Mouse (Mus musculus) MEL (cell line): Measurements from ENCODE around the gene Rorb.
A peak's percentile ranks its signal among the peaks of the same experiment; 100 is the strongest.

ENCODE experiments used
- CTCF ChIP-seq, 3 experiments: IDR thresholded peaks in 2 of 3; conservative IDR thresholded peaks in 1 of 3; 2 replicates each; pipeline ENCODE4 v1.5.1; 2011 to 2012; ENCODE audit warnings: low read length in 3 of 3, low read depth in 2 of 3, mild to moderate bottlenecking in 2 of 3, improper control_type of control experiment in 1 of 3, inconsistent platforms in 1 of 3, mixed read lengths in 1 of 3, moderate library complexity in 1 of 3; ENCODE audit not compliant: control insufficient read depth in 1 of 3, insufficient read depth in 1 of 3, poor library complexity in 1 of 3, severe bottlenecking in 1 of 3
- EP300 ChIP-seq, 2 experiments: IDR thresholded peaks; 2 replicates each; pipeline ENCODE4 v1.6.1; 2011; ENCODE audit warnings: improper control_type of control experiment in 2 of 2, low read length in 2 of 2, low read depth in 1 of 2, mild to moderate bottlenecking in 1 of 2
- ETS1 ChIP-seq: IDR thresholded peaks from 2 replicates; pipeline ENCODE4 v1.6.1; 2012; ENCODE audit warnings: low read depth, mild to moderate bottlenecking, inconsistent platforms, low read length, improper control_type of control experiment, moderate library complexity
- KAT2A ChIP-seq: conservative IDR thresholded peaks from 2 replicates; pipeline ENCODE4 v1.6.1; 2012; ENCODE audit warnings: low read depth, low read length, improper control_type of control experiment, inconsistent platforms
- MAX ChIP-seq: IDR thresholded peaks from 2 replicates; pipeline ENCODE4 v1.6.1; 2011; ENCODE audit warnings: low read length, improper control_type of control experiment
- MAZ ChIP-seq: IDR thresholded peaks from 2 replicates; pipeline ENCODE4 v1.6.1; 2012; ENCODE audit warnings: low read depth, mild to moderate bottlenecking, inconsistent platforms, low read length, improper control_type of control experiment
- POLR2A ChIP-seq, 2 experiments: IDR thresholded peaks; 2 replicates each; pipeline ENCODE4 v1.6.1; 2011 to 2012; ENCODE audit warnings: low read length in 2 of 2, mild to moderate bottlenecking in 2 of 2, control low read depth in 1 of 2, improper control_type of control experiment in 1 of 2, low read depth in 1 of 2, moderate library complexity in 1 of 2; ENCODE audit not compliant: control insufficient read depth in 1 of 2, insufficient read depth in 1 of 2, poor library complexity in 1 of 2
- RAD21 ChIP-seq: IDR thresholded peaks from 2 replicates; pipeline ENCODE4 v1.6.1; 2011; ENCODE audit warnings: mild to moderate bottlenecking, low read depth, low read length, improper control_type of control experiment
- USF1 ChIP-seq: IDR thresholded peaks from 2 replicates; pipeline ENCODE4 v1.6.1; 2014; ENCODE audit warnings: low read depth, mild to moderate bottlenecking, inconsistent platforms, low read length, improper control_type of control experiment, moderate library complexity

DNA sequence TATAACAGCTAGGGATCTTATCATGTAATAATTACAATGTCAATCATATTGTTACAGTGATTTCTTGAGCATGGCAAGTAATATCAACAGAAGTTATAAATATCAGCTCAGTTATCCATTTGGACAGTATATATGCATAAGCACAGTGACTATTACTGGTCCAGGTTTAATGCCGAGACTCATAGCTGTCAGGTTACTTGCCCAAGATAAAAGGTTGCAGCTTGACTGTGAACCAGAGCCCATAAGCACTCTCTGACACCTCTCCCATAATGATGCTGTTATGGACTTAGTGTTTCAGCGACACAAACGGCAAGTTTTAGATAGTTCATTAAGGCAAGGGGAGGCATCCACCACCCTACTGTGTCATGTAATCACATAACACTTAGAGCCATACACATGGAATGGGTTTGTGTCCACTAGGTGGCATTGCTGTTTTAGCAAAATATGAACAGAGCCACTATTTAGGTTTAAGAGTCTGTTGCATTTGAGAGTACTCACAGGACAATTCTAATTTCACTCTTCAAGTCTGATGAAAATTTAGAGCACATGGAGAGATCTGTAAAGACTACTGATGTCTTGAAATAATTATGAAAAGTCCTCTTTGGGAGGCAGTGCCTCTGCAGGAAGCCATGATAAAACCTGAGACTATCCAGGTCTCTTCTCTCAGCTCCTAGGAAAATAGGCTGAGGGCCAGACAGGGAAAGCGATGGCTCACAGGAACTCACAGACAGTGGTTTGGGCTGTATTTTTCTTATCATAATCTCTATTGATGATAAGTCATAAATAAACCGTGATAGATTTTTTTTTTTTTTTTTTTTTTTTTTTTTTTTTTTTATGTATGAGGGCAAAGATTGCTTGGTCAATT lies 136.0 kb downstream of the Rorb start:
- peak in 2 of 3 experiments; percentile 20 to 61; a peak in 2 of 6 replicates for TF ChIP-seq CTCF (IDR thresholded peaks at IDR 0.05 in 2 of 3, conservative IDR thresholded peaks at IDR 0.05 in 1 of 3; ENCODE audit: control insufficient read depth in 1 of 3, insufficient read depth in 1 of 3, low read depth in 2 of 3, low read length in 3 of 3, poor library complexity in 1 of 3, severe bottlenecking in 1 of 3)
- TF ChIP-seq EP300 (IDR thresholded peaks at IDR 0.05; ENCODE audit: low read depth in 1 of 2, low read length in 2 of 2): no peak
- no peak for TF ChIP-seq ETS1
- TF ChIP-seq POLR2A (IDR thresholded peaks at IDR 0.05; ENCODE audit: control insufficient read depth in 1 of 2, insufficient read depth in 1 of 2, low read depth in 1 of 2, low read length in 2 of 2, poor library complexity in 1 of 2): no peak
- TF ChIP-seq RAD21: peak; percentile 63
- TF ChIP-seq MAX: no peak
- TF ChIP-seq USF1: no peak
- no peak for TF ChIP-seq KAT2A
- TF ChIP-seq MAZ: no peak
